Mouse (Mus musculus) c-Kit-positive CD71-positive TER-119-positive erythroid progenitor cells, embryonic 14.5 days (primary cell): ENCODE measurements around the gene Tm4sf1.

Source experiments
- DNase-seq: peaks from one replicate; pipeline ENCODE4 v3.0.0-alpha.2; 2013; ENCODE audit warnings: low spot score

Gene Tm4sf1

DNA sequence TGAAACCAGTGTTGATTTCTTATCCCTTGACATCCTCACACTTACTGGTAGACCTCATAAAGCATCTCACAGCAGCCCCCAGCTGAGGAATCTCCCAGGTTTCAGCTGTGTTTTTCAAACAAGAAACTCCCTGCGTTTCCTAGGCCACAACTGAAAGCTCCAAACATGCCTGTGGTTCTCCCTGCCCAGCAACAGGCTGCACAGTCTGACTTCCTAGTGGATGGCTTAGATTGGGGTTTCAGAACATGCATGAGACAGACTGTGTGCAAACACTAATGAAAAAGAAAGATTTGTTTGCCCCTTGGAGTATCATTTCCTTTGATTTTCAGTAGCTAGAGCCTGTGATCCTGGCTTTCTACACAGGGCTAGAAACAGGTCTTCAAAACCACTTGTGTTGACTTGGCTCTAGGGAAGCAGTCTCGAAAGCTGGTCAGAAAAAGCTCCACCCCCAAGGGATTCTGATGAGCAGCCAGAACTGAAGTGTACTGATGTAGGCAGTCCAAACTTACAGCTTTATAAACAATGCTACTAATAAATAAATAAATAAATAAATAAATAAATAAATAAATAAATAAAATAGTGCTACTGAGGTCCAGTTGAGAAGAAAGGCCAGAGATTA, at the start of gene Tm4sf1:
Gene Tm4sf1 (minus strand): TSS at position 68 of the 619 bp plus-strand sequence.
- no peak for DNase-seq

DNA sequence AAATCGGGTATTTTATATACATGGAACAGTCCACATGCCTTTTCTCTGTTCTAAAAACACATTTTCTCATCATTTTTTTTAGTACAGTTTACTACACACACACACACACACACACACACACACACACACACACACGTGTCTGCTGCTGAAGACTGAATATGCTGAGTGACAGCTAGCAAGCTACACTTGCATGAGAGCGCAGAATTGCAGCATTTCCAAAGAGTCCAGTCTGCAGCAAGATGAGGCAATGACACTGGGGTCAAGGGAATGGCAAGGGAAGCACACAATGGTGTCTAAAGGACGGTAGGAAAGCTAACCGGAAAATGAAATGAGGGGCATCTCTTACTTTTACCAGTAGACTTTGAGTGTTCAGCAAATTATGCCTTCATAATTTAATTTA, 43.0 kb upstream of the Tm4sf1 start:
- DNase-seq = no peak

DNA sequence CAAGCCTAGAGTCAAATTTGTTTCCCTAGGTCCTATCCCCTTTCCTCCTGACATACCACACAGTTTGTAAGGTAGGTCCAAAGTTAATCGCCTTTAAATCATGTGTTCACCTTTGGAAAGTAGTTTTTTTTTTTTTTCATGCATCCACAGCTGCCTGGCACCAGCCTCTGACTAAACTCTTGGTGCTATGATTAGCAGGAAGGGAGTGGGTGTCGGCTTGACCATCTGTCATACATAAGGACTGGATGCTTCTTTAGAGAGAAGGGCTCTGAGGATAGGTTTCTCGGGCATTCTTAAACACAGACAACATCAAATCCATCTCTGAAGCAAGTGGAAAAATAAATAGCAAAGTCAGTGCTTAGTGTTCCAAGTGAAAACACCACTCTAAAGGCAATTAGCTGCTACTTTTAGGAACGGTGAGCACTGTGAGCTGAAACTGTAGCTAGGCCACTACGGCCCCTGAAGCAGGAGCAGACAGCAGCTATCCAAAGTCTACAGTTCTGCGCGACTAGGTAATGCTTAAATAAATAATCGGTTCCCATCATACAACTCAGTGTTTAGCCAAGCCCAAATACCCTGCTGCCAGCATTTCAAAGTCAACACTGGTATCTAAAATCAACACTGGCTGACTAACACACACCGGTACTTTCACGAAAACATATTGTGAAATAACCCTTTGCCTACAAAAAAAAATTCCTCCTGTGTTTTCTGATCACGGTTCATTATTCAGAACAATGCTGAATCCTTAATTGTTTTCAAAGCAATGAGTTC, 42.2 kb upstream of the Tm4sf1 start:
- DNase-seq = no peak

DNA sequence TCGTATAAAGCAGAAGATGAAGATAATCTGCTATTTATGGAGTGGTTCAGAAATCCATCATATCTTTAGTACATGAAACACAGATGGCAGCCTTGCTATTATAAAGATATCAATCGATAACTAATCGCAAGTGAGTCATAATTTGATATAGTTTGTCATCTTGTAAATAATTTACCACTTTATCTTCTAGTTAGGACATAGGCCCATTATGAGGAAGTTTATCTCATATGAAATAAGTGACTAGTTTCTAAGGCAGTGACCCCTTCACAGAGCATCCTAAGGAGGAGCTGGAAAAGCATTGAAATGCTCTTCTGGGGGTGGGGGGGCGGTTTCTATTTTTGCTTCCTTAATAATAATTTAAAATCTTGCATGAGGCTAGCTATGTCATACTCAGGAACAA, 41.2 kb upstream of the Tm4sf1 start:
- DNase-seq = no peak

DNA sequence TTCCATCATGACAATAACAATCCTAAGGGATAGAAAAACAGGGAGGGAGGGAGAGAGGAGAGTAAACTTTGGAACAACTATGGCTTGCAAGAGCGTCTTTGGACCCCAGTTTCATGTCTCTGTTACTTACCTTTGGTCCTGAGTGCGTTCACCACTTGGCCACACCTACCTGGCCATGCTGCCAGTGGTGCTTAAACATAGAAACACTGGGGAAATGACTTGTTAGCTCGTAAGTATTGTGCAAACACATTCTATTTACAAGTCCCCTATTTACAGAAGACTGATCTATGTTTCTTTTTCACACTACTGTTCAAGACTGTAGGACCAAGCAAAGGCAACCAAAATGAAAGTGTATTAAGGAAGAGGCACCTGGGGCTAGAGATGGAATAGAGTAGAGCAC, 39.5 kb upstream of the Tm4sf1 start:
- no peak for DNase-seq

DNA sequence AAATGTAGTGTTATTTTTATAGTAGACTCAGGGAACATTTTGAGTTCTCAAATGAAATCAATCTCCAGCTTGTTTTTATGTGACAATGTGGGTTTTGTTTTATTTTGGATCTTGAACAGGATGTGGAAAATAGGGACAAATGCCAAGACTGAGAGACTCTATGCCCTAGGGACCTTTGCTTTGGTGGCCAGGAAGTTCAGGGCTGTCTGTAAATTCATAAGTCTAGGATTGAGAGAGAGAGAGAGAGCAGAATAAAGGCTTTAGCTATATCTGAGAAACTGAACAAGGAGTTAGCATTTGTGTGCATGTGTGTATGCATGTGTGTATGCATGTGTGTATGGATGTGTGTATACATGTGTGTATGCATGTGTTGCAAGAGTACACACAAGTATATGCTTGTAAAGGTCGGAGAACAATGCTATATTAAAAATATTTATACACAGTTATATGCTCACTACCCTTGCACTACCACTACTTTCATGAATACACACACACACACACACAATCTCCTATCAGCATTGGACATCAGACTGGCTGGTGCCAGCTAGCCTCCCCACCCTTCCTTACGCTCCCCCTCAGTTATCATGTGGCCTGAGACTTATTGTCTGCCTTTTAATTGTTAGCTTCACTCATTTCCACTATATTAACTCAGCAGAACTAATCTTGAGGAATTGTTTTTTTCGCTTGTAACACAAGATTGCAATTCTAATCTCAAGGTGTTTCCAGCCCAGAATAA, 33.5 kb upstream of the Tm4sf1 start:
- DNase-seq = no peak

DNA sequence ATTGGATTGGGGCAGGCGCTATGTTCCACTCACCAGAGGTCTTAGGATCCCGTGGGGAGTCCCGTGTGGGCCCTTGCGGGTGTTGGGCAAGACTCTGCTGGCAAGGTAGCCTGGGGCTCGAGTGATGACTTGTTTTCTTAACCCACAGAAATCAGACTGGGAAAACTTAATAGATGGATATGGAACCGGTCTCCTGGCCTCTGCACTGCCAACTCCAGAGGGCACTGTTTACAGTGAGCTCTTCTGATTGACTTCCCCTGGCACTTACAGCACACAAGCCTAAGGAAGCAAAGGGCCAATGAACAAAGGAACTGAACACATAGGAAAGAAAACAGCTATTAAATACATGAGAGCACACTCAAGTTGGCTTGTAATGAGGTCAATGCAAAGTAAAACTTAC, 26.2 kb upstream of the Tm4sf1 start:
- DNase-seq = no peak

DNA sequence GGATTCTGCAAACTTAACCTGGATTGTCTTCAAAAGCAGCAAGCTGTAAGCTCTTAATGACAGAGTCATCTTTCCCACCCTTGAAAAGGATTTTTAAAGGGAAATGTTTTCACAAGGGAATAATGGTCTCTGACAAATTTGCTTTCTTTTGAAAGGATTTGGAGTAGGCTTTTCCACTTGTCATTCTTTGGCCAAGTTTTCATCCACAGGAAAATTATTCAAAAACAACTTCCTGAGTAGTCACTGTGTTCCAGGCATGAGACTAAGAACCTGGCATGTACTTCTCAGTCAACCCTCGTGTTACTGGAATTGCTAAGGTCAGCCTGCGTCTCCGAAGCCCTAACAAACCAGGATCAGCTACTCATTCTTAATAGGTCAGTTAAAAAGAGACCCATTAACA, 5.3 kb upstream of the Tm4sf1 start:
- no peak for DNase-seq

DNA sequence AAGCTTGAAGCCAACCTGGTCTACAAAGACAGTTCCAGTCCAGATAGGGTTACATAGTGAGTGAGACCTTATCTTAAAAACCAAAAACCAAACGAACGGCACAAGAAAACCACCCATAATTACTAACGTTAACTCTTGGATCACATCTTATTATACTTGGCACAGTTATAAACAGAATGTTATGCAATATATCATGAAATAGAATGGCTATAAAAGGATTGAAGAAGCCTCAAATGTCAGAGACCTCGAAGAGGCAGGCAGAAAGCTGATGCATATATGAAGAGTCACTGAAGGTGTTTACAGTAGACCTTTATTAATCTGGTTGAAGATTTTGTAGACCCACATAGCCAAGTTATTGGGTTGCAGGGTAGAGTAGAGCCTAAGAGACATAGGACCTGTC, 3.8 kb upstream of the Tm4sf1 start:
- no peak for DNase-seq

DNA sequence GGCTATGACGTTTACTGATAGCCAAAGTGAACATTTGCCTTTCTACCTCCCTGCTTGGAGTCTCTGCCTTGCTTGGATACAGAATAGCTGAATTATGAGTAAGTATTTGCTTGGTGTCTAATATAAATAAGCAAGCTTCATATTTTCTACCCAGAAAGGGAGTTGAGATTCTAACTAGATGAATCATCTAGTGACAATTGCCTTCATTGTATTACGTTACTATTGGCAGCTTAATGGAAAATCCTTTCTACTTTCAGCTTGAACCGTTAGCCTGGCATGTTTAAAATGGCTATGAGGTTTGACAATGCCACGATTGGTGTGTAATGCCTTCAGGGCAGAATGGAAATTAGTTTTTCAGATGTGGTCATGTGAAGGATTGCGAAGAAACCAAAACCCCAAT, 2.7 kb upstream of the Tm4sf1 start:
- DNase-seq = no peak

DNA sequence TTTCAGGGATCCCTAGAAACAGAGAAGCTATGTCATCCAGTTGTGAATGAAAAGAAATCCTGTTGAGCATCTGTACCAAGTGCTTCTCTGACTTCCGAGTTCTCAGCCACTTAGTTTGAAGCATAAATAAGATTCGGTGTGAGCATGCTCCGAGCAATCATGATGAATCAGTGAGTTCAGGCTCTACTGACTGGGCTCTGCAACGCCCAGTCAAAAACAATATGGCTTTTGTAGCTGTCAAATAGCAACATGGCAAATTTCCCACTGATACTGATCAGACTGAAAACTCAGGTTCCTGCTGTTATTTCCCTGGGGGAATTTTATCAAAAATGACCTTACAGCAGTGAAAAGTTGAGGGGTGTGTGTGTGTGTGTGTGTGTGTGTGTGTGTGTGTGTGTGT, 2.3 kb upstream of the Tm4sf1 start:
- no peak for DNase-seq

DNA sequence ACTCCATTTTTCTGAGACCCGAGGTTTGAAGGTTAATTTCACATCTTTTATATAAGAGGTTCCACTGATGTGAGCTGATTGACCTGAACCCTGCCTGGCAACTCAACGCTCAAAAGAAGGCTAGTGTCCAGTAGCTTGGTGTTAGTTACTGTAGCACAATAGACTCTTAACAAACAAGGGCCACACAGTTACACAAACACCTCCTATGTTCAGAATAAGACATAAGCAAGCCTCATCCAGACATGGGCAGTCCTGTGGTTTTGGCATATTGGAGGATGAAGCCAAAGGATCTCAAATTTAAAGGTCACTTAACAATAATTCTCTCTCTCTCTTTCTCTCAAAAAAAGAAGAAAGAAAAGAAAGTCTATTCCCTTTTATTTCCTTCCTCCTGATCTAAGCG, 1.7 kb upstream of the Tm4sf1 start:
- DNase-seq = no peak

DNA sequence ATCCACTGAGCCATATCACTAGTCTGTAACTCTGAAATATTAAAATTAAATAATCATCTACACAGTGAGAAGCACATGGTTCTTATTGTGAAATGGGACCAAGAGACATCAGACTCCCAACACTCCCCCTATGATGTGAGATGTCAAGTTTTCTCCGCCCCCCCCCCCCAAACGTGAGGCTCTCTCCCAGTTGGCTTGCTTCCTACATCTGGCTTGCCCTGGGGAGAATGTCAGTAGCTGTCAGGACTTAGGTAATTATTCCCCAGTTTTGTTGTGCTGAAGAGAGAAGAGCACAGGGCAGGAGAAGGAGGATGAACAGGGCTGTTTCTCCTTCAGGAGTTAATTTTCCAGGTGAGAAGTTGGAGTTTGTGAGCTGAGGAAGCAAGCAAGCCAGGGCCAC, 1.1 kb upstream of the Tm4sf1 start:
- no peak for DNase-seq

DNA sequence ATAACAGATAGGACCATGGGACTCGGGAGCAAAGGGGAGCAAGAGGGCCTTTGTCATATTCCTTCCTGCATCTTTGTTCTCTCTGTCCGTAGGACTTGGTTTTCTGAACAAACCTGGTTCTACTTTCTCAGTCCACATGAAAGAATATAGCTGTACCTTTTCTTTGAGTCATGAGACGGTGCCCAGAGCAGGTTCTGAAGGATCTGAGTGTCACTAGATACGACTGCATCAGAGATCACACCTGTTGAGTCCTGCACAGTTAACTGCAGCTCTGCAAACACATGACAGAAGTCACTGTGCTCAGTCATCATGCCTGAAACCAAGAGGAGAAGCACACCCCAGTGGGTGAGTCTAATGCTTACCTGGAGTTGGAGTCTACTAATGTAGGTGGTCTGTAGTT, 422 bp downstream of the Tm4sf1 start:
- DNase-seq = no peak

DNA sequence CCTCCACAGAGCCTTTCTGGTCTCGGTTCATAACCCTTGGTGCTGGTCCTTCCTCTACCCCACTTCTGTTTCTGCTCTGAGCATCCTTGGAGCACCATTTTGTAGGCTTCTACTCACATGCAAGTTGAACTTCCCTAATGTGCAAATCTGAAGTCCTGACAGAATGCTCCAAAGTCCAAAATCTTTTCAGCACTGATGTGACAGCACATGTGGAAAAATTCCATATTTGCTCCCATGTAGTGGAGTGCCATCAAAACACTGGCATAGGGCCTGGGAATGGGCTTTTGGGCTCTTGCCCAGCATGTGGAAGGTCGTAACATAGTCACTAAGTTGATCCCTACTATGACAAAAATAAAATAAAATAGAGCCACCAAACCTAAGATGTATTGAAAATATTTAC, 3.8 kb downstream of the Tm4sf1 start:
- DNase-seq = no peak

DNA sequence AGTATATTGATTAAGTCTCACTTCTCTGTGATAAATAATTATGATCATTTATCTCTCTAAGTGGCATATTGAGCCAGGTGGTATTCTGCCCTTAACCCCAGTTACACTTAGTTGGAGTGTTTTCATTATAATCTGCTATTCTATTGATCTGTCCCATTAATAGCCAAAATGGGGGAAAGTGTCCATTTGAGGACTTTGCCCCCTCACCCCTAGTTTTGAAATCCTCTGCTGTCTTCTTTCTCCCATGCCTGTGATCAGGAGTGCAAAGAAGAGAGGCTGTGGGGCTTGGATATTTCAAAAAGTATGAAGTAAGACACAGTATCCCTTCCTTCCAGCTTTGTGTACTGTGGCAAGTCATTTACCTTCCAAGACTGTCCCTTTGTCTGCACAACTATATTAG, 5.2 kb downstream of the Tm4sf1 start:
- DNase-seq = no peak

DNA sequence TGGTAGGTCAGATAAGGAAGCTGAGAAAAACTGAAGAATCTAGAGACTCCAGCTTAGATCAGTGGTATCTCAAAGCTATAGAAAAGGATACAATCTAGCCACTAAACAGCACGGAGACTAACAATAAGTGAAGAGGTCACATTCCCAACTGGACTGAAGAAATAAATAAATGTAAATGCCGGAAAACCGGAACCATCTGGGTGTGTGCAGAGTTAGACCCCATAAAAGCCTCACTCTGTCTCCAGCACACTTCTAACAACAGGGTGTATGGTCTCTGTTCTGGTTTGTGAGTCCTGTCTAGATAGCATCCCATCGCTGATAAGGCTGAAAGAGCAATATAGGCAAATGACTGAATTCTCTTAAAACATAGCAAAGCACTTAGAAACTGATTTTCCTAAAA, 6.2 kb downstream of the Tm4sf1 start:
- no peak for DNase-seq

DNA sequence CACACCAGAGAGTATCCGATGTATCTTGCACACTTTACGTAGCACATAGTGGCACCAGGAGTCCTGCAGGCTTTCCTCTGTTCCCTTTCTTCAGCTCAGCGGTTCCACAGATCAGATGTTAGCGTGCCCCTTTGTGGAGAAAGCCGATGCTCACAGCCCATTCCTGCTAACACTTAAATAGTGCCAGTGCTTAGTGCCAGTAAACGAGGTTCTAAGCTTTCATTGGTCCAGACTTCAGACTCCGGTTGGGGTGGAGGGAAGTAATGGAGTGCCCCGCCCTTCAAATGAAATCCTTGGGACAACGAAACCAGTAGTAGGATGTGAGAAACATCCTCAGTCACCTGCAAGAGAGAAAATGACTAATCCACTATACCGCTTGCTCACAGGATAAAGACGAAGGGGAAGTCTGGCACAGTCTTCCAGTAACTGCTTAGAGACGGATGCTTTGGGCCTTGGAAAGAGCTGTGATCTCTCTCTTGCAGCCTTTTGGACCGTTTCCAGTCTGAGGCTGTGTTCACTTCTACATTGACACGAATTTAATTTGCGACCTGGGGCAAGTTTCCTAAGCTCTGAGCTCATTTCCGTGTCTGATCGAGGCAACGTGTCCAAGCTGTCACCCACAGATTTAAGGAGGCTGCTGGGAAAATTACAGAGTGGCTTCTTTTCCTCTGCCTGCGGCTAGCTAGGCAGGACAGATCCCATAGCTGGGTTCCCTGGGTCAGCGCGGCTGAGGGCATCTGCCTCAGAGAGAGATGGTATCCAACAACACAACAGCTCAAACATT, 6.9 kb downstream of the Tm4sf1 start:
- DNase-seq = no peak

DNA sequence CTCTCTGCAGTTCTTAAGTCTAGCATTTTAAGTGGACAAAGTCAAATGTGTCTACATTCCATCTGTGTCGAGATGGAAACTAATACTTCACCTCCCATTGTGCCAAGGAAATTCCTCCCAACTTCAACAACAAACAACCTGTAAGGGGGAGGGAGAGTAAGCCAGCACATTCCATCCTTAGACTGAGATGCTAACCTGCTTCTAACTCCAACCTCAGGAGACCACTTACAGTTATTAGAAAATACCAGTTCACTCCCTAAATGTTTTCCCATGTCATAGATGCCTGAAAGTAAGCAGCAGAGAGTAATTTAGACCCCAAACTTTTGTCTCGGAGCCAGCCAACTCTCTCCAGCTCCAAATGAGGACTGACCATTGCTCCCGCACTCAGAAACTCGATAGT, 7.9 kb downstream of the Tm4sf1 start:
- DNase-seq = no peak

DNA sequence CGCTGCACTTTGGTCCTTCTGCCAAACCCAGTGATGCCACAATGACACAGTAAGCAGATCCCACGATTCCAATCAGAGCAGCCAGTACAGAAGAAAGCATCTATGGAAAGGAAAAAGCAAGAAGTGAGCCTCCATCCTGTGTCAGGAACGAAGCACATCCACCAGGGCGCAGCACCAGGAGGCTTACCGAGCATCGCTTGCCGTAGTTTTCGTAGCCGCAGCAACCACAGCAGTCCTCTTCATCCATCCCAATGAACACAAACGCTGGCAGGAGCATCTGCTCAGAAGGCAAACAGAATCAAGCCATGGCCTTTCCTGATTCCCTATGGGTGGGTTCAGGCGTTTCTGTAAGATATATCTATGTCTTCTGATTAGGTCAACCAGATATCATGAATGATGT, 9.0 kb downstream of the Tm4sf1 start:
- no peak for DNase-seq

DNA sequence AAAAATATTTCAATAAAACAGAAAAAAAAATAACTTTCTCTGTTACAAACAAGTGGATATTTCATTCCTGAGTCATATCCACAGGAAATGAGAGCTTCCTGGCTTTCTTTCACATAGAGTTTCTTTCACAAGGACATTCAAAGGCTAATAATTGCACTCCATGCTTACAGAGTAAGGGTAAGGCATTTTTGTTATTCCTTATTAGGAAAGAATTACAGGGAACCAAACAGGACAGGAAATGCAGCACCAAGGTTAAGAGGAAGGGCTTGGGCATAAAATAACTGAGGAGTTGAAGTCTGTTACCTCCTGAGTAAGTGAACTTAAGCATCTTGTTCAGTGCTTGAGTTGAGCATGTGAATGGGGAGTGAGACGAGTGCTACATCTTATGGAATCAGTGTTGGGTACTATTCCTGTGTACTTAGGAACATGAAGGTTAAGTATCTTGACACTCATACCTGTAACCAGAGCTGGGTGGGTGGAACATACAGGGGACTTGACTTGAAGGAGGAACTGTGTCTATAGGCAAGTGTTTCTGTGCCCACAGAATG, 12.8 kb downstream of the Tm4sf1 start:
- no peak for DNase-seq
